Mouse (Mus musculus) right cerebral cortex, postnatal 14 days (tissue): ENCODE results near the gene Cd83.

Experiments
- DNase-seq: peaks from one replicate; pipeline ENCODE4 v3.0.0; 2022

Cd83 gene

GRCm38 (mm10) chr13:43784725-43785711 is at the start of gene Cd83:
TSS of gene Cd83 (plus strand) at chr13:43784775.
- peak; percentile 66 for DNase-seq

- peak; percentile 76 for DNase-seq
These were observed 44.8 kb upstream of the Cd83 start for GRCm38 (mm10) chr13:43739598-43740275.

GRCm38 (mm10) chr13:43740276-43740608 is 44.3 kb upstream of the Cd83 start:
- DNase-seq, result no peak

DNA sequence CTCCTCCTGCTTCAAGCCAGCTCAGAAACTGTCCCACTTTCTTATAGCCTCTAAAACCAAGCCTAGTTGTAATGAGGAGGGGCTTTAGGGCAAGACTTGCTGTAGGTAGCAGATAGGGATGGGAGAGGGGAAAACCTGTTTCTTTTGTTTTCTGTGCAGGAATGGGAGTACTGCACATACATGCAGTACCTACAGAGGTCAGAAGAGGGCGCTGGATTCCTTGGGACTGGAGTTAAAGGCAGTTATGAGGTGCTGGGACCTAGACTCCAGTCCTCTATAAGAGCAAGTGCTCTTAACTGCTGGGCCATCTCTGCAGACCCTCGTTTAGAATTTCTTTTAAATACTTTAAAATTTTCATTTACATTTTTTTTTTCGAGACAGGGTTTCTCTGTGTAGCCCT is 41.9 kb upstream of the Cd83 start:
- DNase-seq, result no peak

DNA sequence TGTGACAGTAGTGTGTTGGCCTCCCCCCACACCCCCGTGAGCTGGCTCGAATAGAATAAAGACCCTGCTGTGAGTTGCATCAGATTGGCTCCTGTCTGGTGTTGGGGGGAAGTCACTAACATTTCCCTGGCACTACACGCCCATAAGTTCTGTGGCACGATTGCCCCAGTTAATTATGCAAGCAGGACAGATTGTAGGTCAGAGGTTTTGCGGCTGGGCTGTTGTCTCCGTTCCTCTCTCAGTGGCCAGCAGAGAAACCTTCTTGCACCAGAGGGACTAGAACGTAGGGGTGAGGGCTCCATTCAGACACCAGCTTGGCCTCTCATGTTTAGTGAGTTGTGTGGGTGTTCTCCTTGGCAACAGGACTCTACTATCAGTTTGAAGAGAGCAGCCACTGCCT is 40.3 kb upstream of the Cd83 start:
- no peak for DNase-seq

DNA sequence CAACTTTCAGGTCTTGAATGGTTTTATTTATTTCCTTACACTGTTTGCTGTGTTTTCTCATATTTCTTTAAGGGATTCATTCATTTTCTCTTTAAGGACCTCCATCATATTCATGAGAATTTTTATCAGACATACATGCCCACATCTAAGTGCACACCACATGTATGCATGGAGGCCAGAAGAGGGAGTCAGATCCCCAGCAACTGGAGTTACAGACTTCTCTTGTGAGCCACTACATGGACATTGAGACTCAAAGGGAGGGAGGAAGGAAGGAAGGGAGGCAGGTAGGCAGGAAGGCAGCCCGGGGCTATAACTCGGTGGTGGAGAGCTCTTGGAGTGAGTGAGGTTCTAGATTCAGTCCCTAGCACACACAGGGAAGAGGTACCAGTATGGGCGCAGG is 34.3 kb upstream of the Cd83 start:
- DNase-seq, result no peak

- DNase-seq, result no peak
These were observed 33.6 kb upstream of the Cd83 start for GRCm38 (mm10) chr13:43750966-43751365.

DNA sequence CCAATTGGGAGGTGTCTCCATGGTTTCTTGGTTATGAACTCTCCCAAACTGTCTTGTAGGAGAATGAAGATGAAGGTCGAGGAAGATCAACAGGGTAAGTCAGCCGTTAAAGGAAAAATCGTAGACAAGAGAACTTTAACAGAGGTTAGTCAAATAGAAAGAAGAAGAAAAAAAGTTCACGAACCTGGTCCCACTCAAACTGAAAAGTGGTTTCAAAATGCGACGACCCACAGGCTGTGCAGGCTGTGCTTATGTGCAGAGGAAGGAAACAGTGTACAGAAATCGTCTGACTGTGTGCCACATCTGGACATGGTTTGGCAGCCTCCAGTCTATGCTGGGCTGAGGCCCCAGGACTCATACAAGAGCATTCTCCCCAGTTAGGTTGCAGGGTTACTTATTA is 32.2 kb upstream of the Cd83 start:
- DNase-seq, result no peak

GRCm38 (mm10) chr13:43753652-43754051 is 30.9 kb upstream of the Cd83 start:
- no peak for DNase-seq

DNA sequence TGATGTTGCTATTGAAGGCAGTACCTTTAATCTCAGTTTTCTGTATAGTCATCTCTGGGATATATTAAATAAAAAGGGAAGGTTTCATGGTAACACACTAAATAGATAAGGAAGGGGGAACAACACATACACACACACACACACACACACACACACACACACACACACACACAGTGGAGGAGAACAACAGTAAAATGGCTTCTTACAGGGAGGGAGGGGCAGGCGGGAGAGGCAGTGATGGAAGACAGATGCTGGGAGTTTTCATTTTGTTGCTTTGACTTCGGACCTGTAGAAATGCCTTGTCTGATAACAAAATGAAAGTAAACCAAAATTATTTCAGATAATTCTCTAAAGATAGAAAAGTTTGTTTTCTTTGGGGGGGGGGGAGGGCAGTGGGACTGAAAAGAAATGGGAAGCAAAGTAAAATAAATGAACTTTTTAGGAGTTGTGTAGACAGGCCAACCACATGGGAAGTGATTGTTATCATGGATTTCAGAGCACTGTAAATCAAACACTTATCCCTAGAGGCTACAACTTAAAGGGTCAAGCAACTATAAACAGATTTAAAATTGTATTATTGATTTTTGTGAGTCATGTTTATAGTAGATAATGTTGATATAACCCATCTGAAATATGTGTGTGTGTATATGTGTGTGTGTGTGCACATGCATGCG is 30.0 kb upstream of the Cd83 start:
- no peak for DNase-seq

- no peak for DNase-seq
These were observed 29.0 kb upstream of the Cd83 start for GRCm38 (mm10) chr13:43755573-43755972.

DNA sequence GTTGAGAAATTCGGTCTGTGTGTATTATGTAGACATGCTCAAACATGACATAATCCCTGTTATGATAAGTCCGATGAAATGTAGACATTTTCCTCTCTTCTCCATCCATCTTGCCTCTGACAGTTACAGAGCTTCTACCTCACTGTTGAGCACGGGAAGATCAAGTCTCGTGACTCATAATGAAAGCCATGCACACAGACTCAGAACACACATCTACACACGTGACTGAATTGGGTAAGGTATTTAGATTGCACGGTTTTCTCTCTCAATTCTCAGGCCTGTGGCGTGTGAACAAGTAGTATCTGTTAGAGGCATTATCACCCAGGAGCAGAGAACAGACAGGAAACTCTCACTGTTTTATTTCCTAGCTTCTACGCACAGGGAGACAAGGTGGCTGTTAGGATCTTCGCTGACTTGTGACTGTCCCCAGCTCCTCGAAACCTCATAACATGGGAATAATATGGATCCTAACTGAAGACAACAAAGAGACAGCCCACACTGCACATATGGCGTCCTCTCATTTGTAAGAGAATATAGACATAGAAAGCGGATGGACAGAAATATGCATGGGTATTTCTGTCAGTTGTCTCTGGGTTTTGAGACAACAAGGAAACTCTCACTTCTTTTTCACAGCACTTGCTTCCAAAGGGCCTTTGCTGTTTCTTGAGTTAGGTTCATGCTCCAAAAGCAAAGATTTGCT is 23.3 kb upstream of the Cd83 start:
- no peak for DNase-seq

- DNase-seq, result no peak
These were observed 21.7 kb upstream of the Cd83 start for GRCm38 (mm10) chr13:43762901-43763300.

DNA sequence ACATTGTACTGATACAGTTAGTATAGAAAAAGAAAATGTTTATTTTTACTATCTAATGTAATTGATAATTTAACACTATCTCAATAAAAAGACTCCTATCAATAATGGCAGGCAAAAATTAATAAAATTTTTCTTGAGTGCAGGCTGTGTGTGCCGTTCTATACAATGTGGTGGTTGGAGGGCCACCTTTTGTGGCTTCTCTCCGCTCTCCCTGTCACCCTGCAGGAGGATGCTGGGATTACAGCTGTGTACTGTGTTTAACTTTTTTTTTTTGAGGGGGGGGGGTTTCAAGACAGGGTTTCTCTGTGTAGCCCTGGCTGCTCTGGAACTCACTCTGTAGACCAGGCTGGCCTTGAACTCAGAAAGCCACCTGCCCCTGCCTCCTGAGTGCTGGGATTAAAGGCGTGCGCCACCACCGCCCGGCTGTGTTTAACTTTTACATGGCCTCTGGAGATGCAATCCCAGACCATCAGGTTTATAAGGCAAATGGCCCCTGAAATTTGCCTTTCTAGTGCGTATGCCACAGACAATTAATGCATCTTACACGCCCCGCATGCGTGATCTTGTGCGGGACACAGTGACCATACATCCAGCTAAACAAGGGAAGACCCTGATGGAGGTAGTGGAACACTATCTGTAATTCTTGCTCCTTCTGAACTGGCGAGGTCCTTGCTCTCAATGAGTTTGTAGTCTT is 21.1 kb upstream of the Cd83 start:
- no peak for DNase-seq

DNA sequence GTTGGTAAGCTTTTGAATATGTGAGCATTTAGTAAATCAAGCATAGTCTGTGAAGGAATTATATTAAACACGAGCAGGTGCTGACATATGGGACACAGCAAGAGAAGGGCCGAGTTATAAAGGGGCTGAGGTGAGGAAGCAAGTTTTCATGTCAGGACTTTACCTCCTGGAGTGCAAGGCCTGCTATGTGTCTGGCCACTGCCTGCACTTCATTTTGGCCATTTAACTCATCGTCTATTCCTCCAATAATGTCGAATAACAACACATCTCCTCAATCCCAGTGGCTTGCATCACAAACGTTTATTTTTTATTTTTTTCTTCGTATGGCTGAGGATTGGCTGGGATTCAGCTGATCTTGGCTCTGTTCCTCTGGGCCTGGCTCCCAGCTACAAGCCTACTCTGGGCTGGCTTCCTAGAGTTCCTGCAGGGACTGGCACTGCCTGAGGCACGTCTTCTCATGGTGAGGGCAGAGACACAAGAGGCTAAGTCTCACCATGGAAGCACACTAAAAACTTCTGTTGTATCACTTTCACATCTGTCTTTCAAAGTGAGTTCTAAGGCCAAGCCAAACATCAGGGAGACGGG is 20.5 kb upstream of the Cd83 start:
- DNase-seq, result peak; percentile 45

GRCm38 (mm10) chr13:43765293-43765814 is 19.2 kb upstream of the Cd83 start:
- DNase-seq, result no peak

- DNase-seq, result no peak
These were observed 17.5 kb upstream of the Cd83 start for GRCm38 (mm10) chr13:43766786-43767680.

GRCm38 (mm10) chr13:43773020-43773419 is 11.6 kb upstream of the Cd83 start:
- no peak for DNase-seq

DNA sequence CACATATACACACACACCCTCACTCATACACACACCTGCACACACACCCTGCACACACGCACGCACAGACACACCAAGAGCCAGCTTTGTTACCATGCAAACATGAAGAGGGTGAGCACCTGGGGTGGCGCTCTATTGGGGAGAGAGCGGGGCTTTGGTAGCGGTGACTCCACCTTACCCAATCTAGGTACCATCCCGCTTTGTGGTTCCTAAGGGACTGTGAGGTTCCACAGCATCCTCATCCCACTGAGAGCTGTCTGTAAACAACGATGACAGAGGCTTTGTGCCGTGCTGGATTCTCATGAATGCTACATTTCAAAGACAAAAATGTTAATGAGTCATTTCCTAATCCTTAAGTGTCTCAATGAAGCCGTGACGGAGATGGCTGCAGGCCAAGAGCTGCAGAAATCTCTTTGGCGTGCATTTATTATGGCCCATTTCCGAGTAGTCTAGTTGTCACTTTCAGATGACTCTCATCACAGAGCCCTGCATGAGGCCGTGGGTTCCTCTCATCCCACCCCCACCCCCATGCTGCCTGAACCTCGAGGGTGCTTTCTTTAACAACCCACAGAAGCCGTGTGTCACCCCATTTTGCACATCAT is 10.5 kb upstream of the Cd83 start:
- DNase-seq, result peak; percentile 59
